Comparison of ENCODE assay signal across 11 mouse cellular contexts in genomic region chr8:4205246-4206123, GRCm38 (mm10). TPM values are rescaled to one million over a fixed set of nuclear protein-coding genes. Genes with fewer than 3 reads are reported as not detected.
DNase-seq lines count a peak whose midpoint lies in the region; ATAC-seq and TF ChIP-seq lines count a peak whose summit lies in the region.
"Had no signal": no experiment of that assay in that cellular context is flagged by ENCODE, and none has a peak within 500 bp of the region (broad histone marks: within the 10 kb centered on the region; RNA-seq: fewer than 3 reads in every experiment).

No protein-coding gene starts in this region.

- peaks cover 4% of the 10 kb centered on the region; the same call in 1 of the 2 replicates for H3K36me3 ChIP-seq in heart, embryonic 14.5 days (ENCODE audit: control insufficient read depth, insufficient read depth, low read length)
- H3K36me3 ChIP-seq in E14TG2a.4 (ENCODE audit: insufficient read depth, low read length), result no peaks in the 10 kb centered on the region
- H3K36me3 ChIP-seq in embryonic facial prominence, embryonic 14.5 days (ENCODE audit: control insufficient read depth, insufficient read depth, low read length), result peaks cover 26% of the 10 kb centered on the region
- H3K36me3 ChIP-seq in liver, embryonic 13.5 days, result no peaks in the 10 kb centered on the region

- DNase-seq in heart, postnatal 10 days, result no peak
- no peak for DNase-seq in embryonic facial prominence, embryonic 14.5 days (ENCODE audit: low spot score)
- DNase-seq in liver, embryonic 13.5 days, result no peak
- no peak for DNase-seq in urinary bladder, adult 18-20 months (ENCODE audit: low spot score in 2 of 2)
- no peak for DNase-seq in urinary bladder, adult 2 months (ENCODE audit: low spot score)
- no peak for DNase-seq in kidney, postnatal 14 days

- peak overlapping the region; percentile 59; the same call in 1 of the 2 replicates for H3K9ac ChIP-seq in heart, embryonic 14.5 days (ENCODE audit: low read length)
- 0 out of 2 replicates have a peak overlapping the region, but pooled peaks have one; percentile 26 for H3K9ac ChIP-seq in embryonic facial prominence, embryonic 14.5 days (ENCODE audit: low read depth, low read length)
- H3K9ac ChIP-seq in liver, embryonic 13.5 days, result 0 out of 2 replicates have a peak overlapping the region, but pooled peaks have one; percentile 17

- WGBS in heart, embryonic 14.5 days, result 23% methylated on average over 38 of the region's 38 CpGs
- 36% methylated on average over 35 of the region's 38 CpGs for WGBS in embryonic facial prominence, embryonic 14.5 days
- WGBS in liver, embryonic 13.5 days (ENCODE audit: insufficient replicate concordance), result 15% methylated on average over 38 of the region's 38 CpGs

- peaks cover 35% of the 10 kb centered on the region for H3K27me3 ChIP-seq in heart, embryonic 14.5 days (ENCODE audit: control insufficient read depth, insufficient read depth, low read length)
- peaks cover 100% of the 10 kb centered on the region for H3K27me3 ChIP-seq in E14TG2a.4 (ENCODE audit: insufficient read depth, low read length)
- H3K27me3 ChIP-seq in embryonic facial prominence, embryonic 14.5 days (replicated peaks; ENCODE audit: control insufficient read depth, insufficient read depth, low read length), result peaks cover 34% of the 10 kb centered on the region
- peaks cover 61% of the 10 kb centered on the region for H3K27me3 ChIP-seq in liver, embryonic 13.5 days

- no peak overlapping the region for H3K27ac ChIP-seq in heart, embryonic 14.5 days (replicated peaks in 1 of 2; ENCODE audit: control insufficient read depth in 1 of 2, insufficient read depth in 1 of 2, low read depth in 2 of 2, low read length in 2 of 2)
- no peak overlapping the region for H3K27ac ChIP-seq in embryonic facial prominence, embryonic 14.5 days (replicated peaks; ENCODE audit: low read depth, low read length)
- no peak overlapping the region for H3K27ac ChIP-seq in liver, embryonic 13.5 days

- peak overlapping the region; percentile 59 for H3K4me2 ChIP-seq in heart, embryonic 14.5 days (ENCODE audit: low read length)
- 0 out of 2 replicates have a peak overlapping the region, but pooled peaks have one; percentile 26 for H3K4me2 ChIP-seq in embryonic facial prominence, embryonic 14.5 days (ENCODE audit: low read depth, low read length)
- H3K4me2 ChIP-seq in liver, embryonic 13.5 days, result peak overlapping the region; percentile 52

- H3K9me3 ChIP-seq in heart, embryonic 14.5 days (ENCODE audit: control insufficient read depth, low read length), result no peaks in the 10 kb centered on the region
- H3K9me3 ChIP-seq in E14TG2a.4 (ENCODE audit: low read length), result peaks cover 15% of the 10 kb centered on the region
- no peaks in the 10 kb centered on the region for H3K9me3 ChIP-seq in embryonic facial prominence, embryonic 14.5 days (ENCODE audit: control insufficient read depth, low read length)
- H3K9me3 ChIP-seq in liver, embryonic 13.5 days (replicated peaks), result no peaks in the 10 kb centered on the region

- H3K4me3 ChIP-seq in heart, embryonic 14.5 days (ENCODE audit: control insufficient read depth in 1 of 2, insufficient read depth in 1 of 2, low read depth in 1 of 2, low read length in 2 of 2), result peak overlapping the region in 1 of 2 experiments; percentile 24; a peak in 1 of 4 replicates
- H3K4me3 ChIP-seq in E14TG2a.4 (replicated peaks; ENCODE audit: low read length), result peak overlapping the region; percentile 71
- H3K4me3 ChIP-seq in embryonic facial prominence, embryonic 14.5 days (ENCODE audit: low read depth, low read length), result no peak overlapping the region
- H3K4me3 ChIP-seq in liver, embryonic 13.5 days (replicated peaks), result peak overlapping the region; percentile 33
- H3K4me3 ChIP-seq: myocyte had no signal

- peaks cover 4 to 11% of the 10 kb centered on the region in 2 experiments for H3K4me1 ChIP-seq in heart, embryonic 14.5 days (ENCODE audit: control insufficient read depth in 2 of 2, insufficient read depth in 2 of 2, low read length in 2 of 2)
- peaks cover 35% of the 10 kb centered on the region for H3K4me1 ChIP-seq in E14TG2a.4 (replicated peaks; ENCODE audit: low read depth, low read length)
- H3K4me1 ChIP-seq in embryonic facial prominence, embryonic 14.5 days (ENCODE audit: control insufficient read depth, insufficient read depth, low read length), result no peaks in the 10 kb centered on the region
- peaks cover 20% of the 10 kb centered on the region for H3K4me1 ChIP-seq in liver, embryonic 13.5 days (replicated peaks)

- ATAC-seq in heart, embryonic 14.5 days (ENCODE audit: insufficient number of reproducible peaks, insufficient read depth, low FRiP score, low read depth), result no peak
- no peak for ATAC-seq in embryonic facial prominence, embryonic 14.5 days (ENCODE audit: low read depth)
- ATAC-seq in liver, embryonic 13.5 days (ENCODE audit: low read depth), result no peak
- ATAC-seq: CD4-positive, CD25-positive, alpha-beta regulatory T cell, adult 4 months had no signal

- peak; percentile 15 for TF ChIP-seq CTCF in E14TG2a.4 (conservative IDR thresholded peaks at IDR 0.05; ENCODE audit: low read length)

- intact Hi-C loops in heart, postnatal 10 days (cut with DNase I), result no loop called here

RNA-seq across cellular contexts. Expression of gene Prr36, which starts 11.8 kb away (rescaled TPM):
- 0.19 and 0.47 TPM in 2 replicates for polyA plus RNA-seq in heart, embryonic 14.5 days (2014; fragmentation: Nextera tagmentation; extraction: Ambion mirVana)
- total RNA-seq in heart, postnatal 10 days (2021), result under 1 TPM in 1 of 2 experiments, not detected in 1; 0.05 TPM
- polyA plus RNA-seq in embryonic facial prominence, embryonic 14.5 days (2014; fragmentation: Nextera tagmentation; extraction: Ambion mirVana), result 2.3 and 2.7 TPM in 2 replicates
- polyA plus RNA-seq in liver, embryonic 13.5 days (2015; fragmentation: Nextera tagmentation; extraction: Ambion mirVana), result 0.24 and 0.46 TPM in 2 replicates
- 0.72 and 1.1 TPM in 2 replicates for polyA plus RNA-seq in urinary bladder, adult 2 months (2012; rRNA removed)

RNA-seq across cellular contexts. Expression of gene Lrrc8e, which starts 21.1 kb away (rescaled TPM):
- not detected in 2 replicates for polyA plus RNA-seq in heart, embryonic 14.5 days (2014; fragmentation: Nextera tagmentation; extraction: Ambion mirVana)
- total RNA-seq in heart, postnatal 10 days (2021), result under 1 TPM; 0.12 to 0.42 TPM
- polyA plus RNA-seq in embryonic facial prominence, embryonic 14.5 days (2014; fragmentation: Nextera tagmentation; extraction: Ambion mirVana), result 0.69 and 0.97 TPM in 2 replicates
- polyA plus RNA-seq in liver, embryonic 13.5 days (2015; fragmentation: Nextera tagmentation; extraction: Ambion mirVana), result 0.09 and 0.13 TPM in 2 replicates
- polyA plus RNA-seq in urinary bladder, adult 2 months (2012; rRNA removed), result 15.4 and 15.9 TPM in 2 replicates
- total RNA-seq: layer of hippocampus, adult 18-20 months had no signal

RNA-seq across cellular contexts. Expression of gene Map2k7, which starts 33.1 kb away (rescaled TPM):
- 14.9 and 16.9 TPM in 2 replicates for polyA plus RNA-seq in heart, embryonic 14.5 days (2014; fragmentation: Nextera tagmentation; extraction: Ambion mirVana)
- total RNA-seq in heart, postnatal 10 days (2021), result 10 to 100 TPM; 66.6 to 74.1 TPM
- polyA plus RNA-seq in embryonic facial prominence, embryonic 14.5 days (2014; fragmentation: Nextera tagmentation; extraction: Ambion mirVana), result 18.1 and 21.4 TPM in 2 replicates
- polyA plus RNA-seq in liver, embryonic 13.5 days (2015; fragmentation: Nextera tagmentation; extraction: Ambion mirVana), result 10.6 and 11.2 TPM in 2 replicates
- 39.9 and 50.3 TPM in 2 replicates for polyA plus RNA-seq in urinary bladder, adult 2 months (2012; rRNA removed)

RNA-seq across cellular contexts. Expression of gene Gm49320, which starts 33.2 kb away (rescaled TPM):
- 0.22 and 0.53 TPM in 2 replicates for polyA plus RNA-seq in heart, embryonic 14.5 days (2014; fragmentation: Nextera tagmentation; extraction: Ambion mirVana)
- under 1 TPM in 1 of 2 experiments, not detected in 1; 0.57 TPM for total RNA-seq in heart, postnatal 10 days (2021)
- polyA plus RNA-seq in embryonic facial prominence, embryonic 14.5 days (2014; fragmentation: Nextera tagmentation; extraction: Ambion mirVana), result 0.33 and 1.1 TPM in 2 replicates
- polyA plus RNA-seq in liver, embryonic 13.5 days (2015; fragmentation: Nextera tagmentation; extraction: Ambion mirVana), result 0.19 and 0.23 TPM in 2 replicates
- polyA plus RNA-seq in urinary bladder, adult 2 months (2012; rRNA removed), result 4.3 and 5.9 TPM in 2 replicates

RNA-seq across cellular contexts. Expression of gene Evi5l, which starts 39.1 kb away (rescaled TPM):
- 10.3 and 11.8 TPM in 2 replicates for polyA plus RNA-seq in heart, embryonic 14.5 days (2014; fragmentation: Nextera tagmentation; extraction: Ambion mirVana)
- total RNA-seq in heart, postnatal 10 days (2021), result 10 to 100 TPM; 23.6 to 24.2 TPM
- polyA plus RNA-seq in embryonic facial prominence, embryonic 14.5 days (2014; fragmentation: Nextera tagmentation; extraction: Ambion mirVana), result 18.7 and 24.9 TPM in 2 replicates
- polyA plus RNA-seq in liver, embryonic 13.5 days (2015; fragmentation: Nextera tagmentation; extraction: Ambion mirVana), result 5.6 and 6.3 TPM in 2 replicates
- polyA plus RNA-seq in urinary bladder, adult 2 months (2012; rRNA removed), result 13.7 and 19.1 TPM in 2 replicates
